Comparison of ENCODE assay signal across 8 mouse cellular contexts in genomic region chr11:98597363-98597762, GRCm38 (mm10). TPM values are rescaled to one million over a fixed set of nuclear protein-coding genes. Genes with fewer than 3 reads are reported as not detected.
DNase-seq lines count a peak whose midpoint lies in the region; ATAC-seq and TF ChIP-seq lines count a peak whose summit lies in the region.

No protein-coding gene starts in this region.

- no peak overlapping the region for H3K9ac ChIP-seq in forebrain, postnatal 0 days
- H3K9ac ChIP-seq in forebrain, embryonic 16.5 days (replicated peaks; ENCODE audit: low read depth, low read length) = no peak overlapping the region
- H3K9ac ChIP-seq in limb, embryonic 11.5 days (ENCODE audit: low read length) = no peak overlapping the region

- no peaks in the 10 kb centered on the region for H3K9me3 ChIP-seq in forebrain, postnatal 0 days (ENCODE audit: low read length)
- no peaks in the 10 kb centered on the region for H3K9me3 ChIP-seq in forebrain, embryonic 16.5 days (ENCODE audit: control insufficient read depth, low read length)
- no peaks in the 10 kb centered on the region for H3K9me3 ChIP-seq in limb, embryonic 11.5 days (ENCODE audit: control insufficient read depth, low read length)

- no peaks in the 10 kb centered on the region for H3K4me1 ChIP-seq in forebrain, postnatal 0 days (ENCODE audit: insufficient read depth)
- peaks cover 4% of the 10 kb centered on the region; the same call in 1 of the 2 replicates for H3K4me1 ChIP-seq in forebrain, embryonic 16.5 days (replicated peaks; ENCODE audit: control insufficient read depth, insufficient read depth, low read length)
- peaks cover 2% of the 10 kb centered on the region; the same call in 1 of the 2 replicates for H3K4me1 ChIP-seq in limb, embryonic 11.5 days (ENCODE audit: control insufficient read depth, insufficient read depth, low read length)

- no peak overlapping the region for H3K4me2 ChIP-seq in forebrain, postnatal 0 days (ENCODE audit: low read depth)
- H3K4me2 ChIP-seq in forebrain, embryonic 16.5 days (ENCODE audit: low read length) = no peak overlapping the region
- no peak overlapping the region for H3K4me2 ChIP-seq in limb, embryonic 11.5 days (ENCODE audit: low read depth, severe bottlenecking)

- no peaks in the 10 kb centered on the region for H3K36me3 ChIP-seq in forebrain, postnatal 0 days (ENCODE audit: insufficient read depth)
- no peaks in the 10 kb centered on the region for H3K36me3 ChIP-seq in forebrain, embryonic 16.5 days (ENCODE audit: control insufficient read depth, insufficient read depth)
- H3K36me3 ChIP-seq in limb, embryonic 11.5 days (ENCODE audit: control insufficient read depth, insufficient read depth, low read length) = no peaks in the 10 kb centered on the region

- peak; percentile 26 for DNase-seq in forebrain, postnatal 0 days
- peak; percentile 86 to 88 for DNase-seq in B cell, adult 2 months
- peak; percentile 61 for DNase-seq in adrenal gland, adult 2 months
- DNase-seq in gastrocnemius, postnatal 14 days = peak; percentile 42
- peak; percentile 75 for DNase-seq in limb, embryonic 11.5 days (ENCODE audit: low spot score)
- DNase-seq in retina, embryonic 14.5 days (ENCODE audit: low spot score) = peak; percentile 86
- DNase-seq in frontal cortex, postnatal 36 days (ENCODE audit: low spot score in 2 of 2) = no peak

- H3K27ac ChIP-seq in forebrain, postnatal 0 days (ENCODE audit: low read depth, low read length) = no peak overlapping the region
- no peak overlapping the region for H3K27ac ChIP-seq in forebrain, embryonic 16.5 days (ENCODE audit: low read length)
- no peak overlapping the region for H3K27ac ChIP-seq in limb, embryonic 11.5 days (replicated peaks; ENCODE audit: low read depth, low read length)

- ATAC-seq in forebrain, postnatal 0 days = no peak
- ATAC-seq in forebrain, embryonic 16.5 days = no peak
- no peak for ATAC-seq in limb, embryonic 11.5 days (ENCODE audit: insufficient number of reproducible peaks, low FRiP score, low TSS enrichment, low read depth)

- intact Hi-C loops in gastrocnemius, postnatal 14 days (cut with DNase I; ENCODE audit: low total_unique reads) = loop anchor here (5.0 kb wide), 1 partner anchor 45 kb away; the partner anchor contains the start of gene Zpbp2

- peak; percentile 66 for TF ChIP-seq CTCF in forebrain, postnatal 0 days (IDR thresholded peaks at IDR 0.05; ENCODE audit: low read depth)

- no peaks in the 10 kb centered on the region; the same call in 1 of the 2 replicates for H3K27me3 ChIP-seq in forebrain, postnatal 0 days (ENCODE audit: insufficient read depth, low read length)
- peaks cover 12% of the 10 kb centered on the region; the same call in 1 of the 2 replicates for H3K27me3 ChIP-seq in forebrain, embryonic 16.5 days (replicated peaks; ENCODE audit: control insufficient read depth, insufficient read depth, low read length)
- H3K27me3 ChIP-seq in limb, embryonic 11.5 days (ENCODE audit: control insufficient read depth, insufficient read depth, low read length) = peaks cover 10% of the 10 kb centered on the region

- H3K4me3 ChIP-seq in forebrain, postnatal 0 days (ENCODE audit: low read depth, low read length) = no peak overlapping the region
- H3K4me3 ChIP-seq in forebrain, embryonic 16.5 days (replicated peaks; ENCODE audit: low read length) = no peak overlapping the region
- H3K4me3 ChIP-seq in limb, embryonic 11.5 days (ENCODE audit: low read depth, low read length) = no peak overlapping the region

- 41% methylated on average over 6 of the region's 6 CpGs for WGBS in forebrain, postnatal 0 days
- 43% methylated on average over 6 of the region's 6 CpGs for WGBS in forebrain, embryonic 16.5 days
- 45% methylated on average over 5 of the region's 6 CpGs for WGBS in limb, embryonic 11.5 days

RNA-seq across cellular contexts. Expression of gene Lrrc3c, which starts 0.7 kb away (rescaled TPM):
- not detected in 2 replicates for total RNA-seq in forebrain, postnatal 0 days (2014; rRNA removed)
- not detected in 2 replicates for polyA plus RNA-seq in forebrain, postnatal 0 days (2015; fragmentation: Nextera tagmentation; extraction: Ambion mirVana)
- polyA plus RNA-seq in forebrain, embryonic 16.5 days (2015; fragmentation: Nextera tagmentation; extraction: Ambion mirVana) = not detected in 2 replicates
- total RNA-seq in adrenal gland, adult 2 months (2021) = not detected
- polyA plus RNA-seq in adrenal gland, adult 2 months (2012; rRNA removed) = not detected in 2 replicates
- total RNA-seq in gastrocnemius, postnatal 14 days (2021) = not detected
- not detected in 2 replicates for polyA plus RNA-seq in limb, embryonic 11.5 days (2014; fragmentation: Nextera tagmentation; extraction: Ambion mirVana)

RNA-seq across cellular contexts. Expression of gene Ormdl3, which starts 10.2 kb away (rescaled TPM):
- total RNA-seq in forebrain, postnatal 0 days (2014; rRNA removed) = 99.8 and 115 TPM in 2 replicates
- 114 and 119 TPM in 2 replicates for polyA plus RNA-seq in forebrain, postnatal 0 days (2015; fragmentation: Nextera tagmentation; extraction: Ambion mirVana)
- polyA plus RNA-seq in forebrain, embryonic 16.5 days (2015; fragmentation: Nextera tagmentation; extraction: Ambion mirVana) = 122 and 127 TPM in 2 replicates
- 100 to 1,000 TPM in 1 of 2 experiments, 10 to 100 TPM in 1; 94.9 to 180 TPM for total RNA-seq in adrenal gland, adult 2 months (2021)
- 151 and 188 TPM in 2 replicates for polyA plus RNA-seq in adrenal gland, adult 2 months (2012; rRNA removed)
- total RNA-seq in gastrocnemius, postnatal 14 days (2021) = 10 to 100 TPM; 18.3 to 18.7 TPM
- polyA plus RNA-seq in limb, embryonic 11.5 days (2014; fragmentation: Nextera tagmentation; extraction: Ambion mirVana) = 9.6 and 10.1 TPM in 2 replicates

RNA-seq across cellular contexts. Expression of gene Gm12355, which starts 28.1 kb away (rescaled TPM):
- 0.29 TPM in 1 of 2 replicates, not detected in the other for total RNA-seq in forebrain, postnatal 0 days (2014; rRNA removed)
- 0.68 and 0.98 TPM in 2 replicates for polyA plus RNA-seq in forebrain, postnatal 0 days (2015; fragmentation: Nextera tagmentation; extraction: Ambion mirVana)
- polyA plus RNA-seq in forebrain, embryonic 16.5 days (2015; fragmentation: Nextera tagmentation; extraction: Ambion mirVana) = 0.61 and 1.0 TPM in 2 replicates
- total RNA-seq in adrenal gland, adult 2 months (2021) = 10 to 100 TPM in 1 of 2 experiments, 1 to 10 TPM in 1; 6.3 to 15.3 TPM
- polyA plus RNA-seq in adrenal gland, adult 2 months (2012; rRNA removed) = not detected in 2 replicates
- 1 to 10 TPM; 5.0 to 6.6 TPM for total RNA-seq in gastrocnemius, postnatal 14 days (2021)
- 0.75 and 0.80 TPM in 2 replicates for polyA plus RNA-seq in limb, embryonic 11.5 days (2014; fragmentation: Nextera tagmentation; extraction: Ambion mirVana)

RNA-seq across cellular contexts. Expression of gene Gsdma3, which starts 28.8 kb away (rescaled TPM):
- total RNA-seq in forebrain, postnatal 0 days (2014; rRNA removed) = not detected in 2 replicates
- not detected in 2 replicates for polyA plus RNA-seq in forebrain, postnatal 0 days (2015; fragmentation: Nextera tagmentation; extraction: Ambion mirVana)
- not detected in 2 replicates for polyA plus RNA-seq in forebrain, embryonic 16.5 days (2015; fragmentation: Nextera tagmentation; extraction: Ambion mirVana)
- total RNA-seq in adrenal gland, adult 2 months (2021) = 10 to 100 TPM in 1 of 2 experiments, 1 to 10 TPM in 1; 4.7 to 19.4 TPM
- polyA plus RNA-seq in adrenal gland, adult 2 months (2012; rRNA removed) = not detected in 2 replicates
- under 1 TPM; 0.16 to 0.39 TPM for total RNA-seq in gastrocnemius, postnatal 14 days (2021)
- polyA plus RNA-seq in limb, embryonic 11.5 days (2014; fragmentation: Nextera tagmentation; extraction: Ambion mirVana) = not detected in 2 replicates

RNA-seq across cellular contexts. Expression of gene Zpbp2, which starts 46.5 kb away (rescaled TPM):
- total RNA-seq in forebrain, postnatal 0 days (2014; rRNA removed) = not detected in 2 replicates
- polyA plus RNA-seq in forebrain, postnatal 0 days (2015; fragmentation: Nextera tagmentation; extraction: Ambion mirVana) = not detected in 2 replicates
- polyA plus RNA-seq in forebrain, embryonic 16.5 days (2015; fragmentation: Nextera tagmentation; extraction: Ambion mirVana) = 0.25 TPM in 1 of 2 replicates, not detected in the other
- total RNA-seq in adrenal gland, adult 2 months (2021) = under 1 TPM; 0.66 to 0.69 TPM
- 0.10 and 0.30 TPM in 2 replicates for polyA plus RNA-seq in adrenal gland, adult 2 months (2012; rRNA removed)
- total RNA-seq in gastrocnemius, postnatal 14 days (2021) = not detected
- 0.45 and 1.2 TPM in 2 replicates for polyA plus RNA-seq in limb, embryonic 11.5 days (2014; fragmentation: Nextera tagmentation; extraction: Ambion mirVana)

Comparison
In these comparisons a context has a peak if more than half of its experiments do, and no peak if none do; other contexts are left out.
1. DNase-seq: peak in forebrain, postnatal 0 days (single experiment), B cell, adult 2 months (2 of 2), adrenal gland, adult 2 months (single experiment), gastrocnemius, postnatal 14 days (single experiment), limb, embryonic 11.5 days (single experiment) and retina, embryonic 14.5 days (single experiment); none in frontal cortex, postnatal 36 days (0 of 2).
2. RNA of gene Ormdl3, which starts 10.2 kb away (polyA plus RNA-seq): 151 to 188 TPM in adrenal gland, adult 2 months, 122 to 127 TPM in forebrain, embryonic 16.5 days and 114 to 119 TPM in forebrain, postnatal 0 days; 9.6 to 10.1 TPM in limb, embryonic 11.5 days; every median in the first group is over 10 times any median in the second.